Mouse (Mus musculus): Measurements from ENCODE around the gene Gm5485. TPM values are rescaled to one million over a fixed set of nuclear protein-coding genes. Genes with fewer than 3 reads are reported as not detected.

The Gm5485 gene
- polyA plus RNA-seq, 1 experiment from 2014 or later = not detected

DNA sequence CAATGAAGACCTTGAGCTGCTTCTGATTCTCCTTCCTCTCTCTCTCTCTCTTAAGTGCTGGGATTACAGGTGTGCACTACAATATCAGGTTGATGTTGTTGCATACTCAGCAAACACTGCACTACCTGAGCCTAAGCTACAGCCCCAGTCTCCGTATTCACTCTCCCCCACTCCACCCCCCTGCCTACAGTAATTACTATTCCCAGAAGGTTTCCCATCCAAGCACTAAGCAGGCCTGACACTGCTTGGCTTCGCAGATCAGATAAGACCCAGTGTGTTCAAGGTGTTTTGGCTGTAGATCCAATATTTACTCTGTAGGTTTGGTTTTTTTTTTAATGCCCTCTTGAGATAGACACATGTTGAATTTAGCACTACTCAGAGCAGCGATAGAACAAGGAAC lies 2.1 kb downstream of the Gm5485 start:
- Histone ChIP-seq H3K27me3 (replicated peaks) (no peaks in the 10 kb centered on the region), H3K4me1 (no peaks in the 10 kb centered on the region), H3K9ac (no peak overlapping the region), H3K4me3 (no peak overlapping the region), H3K36me3 (no peaks in the 10 kb centered on the region), H3K27ac (replicated peaks) (no peak overlapping the region), H3K9me3 (no peaks in the 10 kb centered on the region), H3K4me2 (no peak overlapping the region)
- no peak for ATAC-seq (ENCODE audit: extremely low read depth, insufficient number of reproducible peaks, low FRiP score, low TSS enrichment)
- WGBS = 61% methylated on average over 3 of the region's 3 CpGs

GRCm38 (mm10) chr16:48409580-48409979 lies 2.6 kb downstream of the Gm5485 start:
- Histone ChIP-seq H3K27me3 (replicated peaks) (no peaks in the 10 kb centered on the region), H3K36me3 (no peaks in the 10 kb centered on the region), H3K27ac (replicated peaks) (no peak overlapping the region), H3K4me3 (no peak overlapping the region), H3K9ac (no peak overlapping the region), H3K9me3 (no peaks in the 10 kb centered on the region), H3K4me1 (no peaks in the 10 kb centered on the region), H3K4me2 (no peak overlapping the region)
- ATAC-seq (ENCODE audit: extremely low read depth, insufficient number of reproducible peaks, low FRiP score, low TSS enrichment) = no peak
- WGBS = 59% methylated on average over 7 of the region's 7 CpGs

DNA sequence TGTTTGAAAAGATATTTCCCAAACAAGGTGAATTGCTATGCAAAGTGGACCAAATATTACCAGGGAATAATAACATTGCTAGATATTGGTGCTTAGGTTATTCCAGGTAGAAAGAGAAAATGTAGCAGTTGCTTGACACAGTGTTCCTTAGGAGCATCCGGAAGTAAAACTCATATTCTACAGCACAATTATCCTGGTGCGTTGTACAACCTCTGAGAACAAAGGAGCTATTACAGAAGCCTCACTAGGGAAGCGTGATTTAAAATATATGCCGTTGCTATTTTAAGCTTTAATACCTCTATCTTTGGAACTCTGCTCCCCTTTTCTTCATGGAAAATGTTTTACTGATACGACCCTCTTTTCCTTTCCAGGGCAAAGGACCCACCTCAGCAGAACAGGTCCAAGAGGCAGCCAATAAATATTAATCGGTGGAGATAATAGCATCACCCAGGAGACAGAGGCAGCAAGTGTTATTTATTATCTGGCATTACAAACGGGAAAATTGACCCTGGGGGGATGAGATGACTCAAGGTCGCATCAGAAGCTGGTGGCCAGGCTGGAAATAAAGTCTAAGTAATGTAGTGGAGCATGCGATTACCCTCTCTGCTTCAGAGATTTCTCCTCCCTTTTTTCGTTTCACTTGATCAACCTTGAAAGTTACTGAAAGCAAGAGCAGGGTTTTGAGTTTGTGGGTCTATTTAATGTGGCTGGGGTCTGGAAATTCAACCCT lies 6.4 kb downstream of the Gm5485 start:
- no peak for ATAC-seq (ENCODE audit: extremely low read depth, insufficient number of reproducible peaks, low FRiP score, low TSS enrichment)
- no peaks in the 10 kb centered on the region for H3K9me3 ChIP-seq
- H3K9ac ChIP-seq = no peak overlapping the region
- 68% methylated on average over 10 of the region's 10 CpGs for WGBS
- no peaks in the 10 kb centered on the region for H3K36me3 ChIP-seq
- no peak overlapping the region for H3K27ac ChIP-seq (replicated peaks)
- H3K4me2 ChIP-seq = no peak overlapping the region
- no peak overlapping the region for H3K4me3 ChIP-seq
- no peaks in the 10 kb centered on the region for H3K27me3 ChIP-seq (replicated peaks)
- no peaks in the 10 kb centered on the region for H3K4me1 ChIP-seq

GRCm38 (mm10) chr16:48404009-48404408 lies 8.2 kb downstream of the Gm5485 start:
- Histone ChIP-seq H3K9me3 (no peaks in the 10 kb centered on the region), H3K4me3 (no peak overlapping the region)

GRCm38 (mm10) chr16:48403423-48403822 lies 8.8 kb downstream of the Gm5485 start:
- Histone ChIP-seq H3K27ac (replicated peaks) (no peak overlapping the region), H3K4me3 (no peak overlapping the region), H3K4me1 (no peaks in the 10 kb centered on the region), H3K4me2 (no peak overlapping the region), H3K9me3 (no peaks in the 10 kb centered on the region), H3K36me3 (no peaks in the 10 kb centered on the region), H3K27me3 (replicated peaks) (no peaks in the 10 kb centered on the region), H3K9ac (no peak overlapping the region)
- ATAC-seq (ENCODE audit: extremely low read depth, insufficient number of reproducible peaks, low FRiP score, low TSS enrichment) = no peak
- whole genome bisulfite sequencing = 75% methylated on average over 3 of the region's 3 CpGs

More at GRCm38 (mm10) chr16:48404009-48404408, 8.2 kb downstream of the Gm5485 start:
- H3K4me1 ChIP-seq = no peaks in the 10 kb centered on the region
- H3K4me2 ChIP-seq = no peak overlapping the region
- no peak for ATAC-seq (ENCODE audit: extremely low read depth, insufficient number of reproducible peaks, low FRiP score, low TSS enrichment)
- no peak overlapping the region for H3K27ac ChIP-seq (replicated peaks)
- H3K27me3 ChIP-seq (replicated peaks) = no peaks in the 10 kb centered on the region
- no peaks in the 10 kb centered on the region for H3K36me3 ChIP-seq
- H3K9ac ChIP-seq = no peak overlapping the region

DNA sequence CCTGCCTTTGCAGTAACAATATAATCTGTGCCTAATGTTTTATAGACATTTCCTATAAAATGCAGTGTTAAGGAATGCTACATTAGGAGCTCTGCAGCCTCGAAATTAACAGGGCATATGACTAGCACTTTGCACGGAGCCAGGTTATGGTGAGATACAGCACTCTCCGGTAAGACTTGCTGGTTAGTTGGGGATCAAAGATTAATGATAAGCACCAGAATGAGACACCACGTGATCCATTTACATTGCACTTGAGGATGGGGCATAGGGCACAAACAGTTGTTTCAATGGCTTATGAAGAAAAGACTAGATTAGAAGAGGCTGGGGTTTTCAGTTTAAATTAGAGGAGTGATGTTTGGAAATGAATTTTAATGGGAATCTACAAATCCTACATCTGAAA lies 9.3 kb downstream of the Gm5485 start:
- Histone ChIP-seq H3K27me3 (replicated peaks) (no peaks in the 10 kb centered on the region), H3K27ac (replicated peaks) (no peak overlapping the region), H3K4me1 (no peaks in the 10 kb centered on the region), H3K4me2 (no peak overlapping the region), H3K4me3 (no peak overlapping the region), H3K9me3 (no peaks in the 10 kb centered on the region), H3K36me3 (no peaks in the 10 kb centered on the region), H3K9ac (no peak overlapping the region)
- WGBS = 72% methylated on average over 4 of the region's 4 CpGs
- ATAC-seq (ENCODE audit: extremely low read depth, insufficient number of reproducible peaks, low FRiP score, low TSS enrichment) = no peak

- Histone ChIP-seq H3K4me1 (no peaks in the 10 kb centered on the region), H3K4me2 (no peak overlapping the region), H3K4me3 (no peak overlapping the region), H3K27me3 (replicated peaks) (no peaks in the 10 kb centered on the region), H3K36me3 (no peaks in the 10 kb centered on the region), H3K9ac (no peak overlapping the region), H3K9me3 (no peaks in the 10 kb centered on the region), H3K27ac (replicated peaks) (no peak overlapping the region)
- ATAC-seq (ENCODE audit: extremely low read depth, insufficient number of reproducible peaks, low FRiP score, low TSS enrichment) = no peak
- 71% methylated on average over 2 of the region's 2 CpGs for WGBS
Measured at GRCm38 (mm10) chr16:48395278-48395677, 16.9 kb downstream of the Gm5485 start.

DNA sequence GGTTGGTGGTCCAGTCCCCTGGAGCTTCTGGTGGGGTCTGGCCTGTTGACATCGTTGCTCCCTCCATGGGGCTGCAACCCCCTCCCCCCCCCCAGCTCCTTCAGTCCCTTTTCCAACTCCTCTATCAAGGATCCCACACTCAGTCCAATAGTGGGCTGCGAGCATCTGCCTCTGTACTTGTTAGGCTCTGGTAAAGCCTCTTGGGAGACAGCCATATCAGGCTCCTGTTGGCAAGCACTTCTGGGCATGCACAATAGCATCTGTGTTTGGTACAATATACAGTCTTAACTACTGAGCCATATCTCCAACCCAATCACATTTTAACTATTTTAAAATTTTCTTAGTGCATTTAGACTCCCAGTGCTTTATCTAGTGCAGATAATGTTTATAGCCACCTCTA lies 25.2 kb downstream of the Gm5485 start:
- Histone ChIP-seq H3K4me2 (no peak overlapping the region), H3K9ac (no peak overlapping the region), H3K27me3 (replicated peaks) (no peaks in the 10 kb centered on the region), H3K4me1 (no peaks in the 10 kb centered on the region), H3K36me3 (no peaks in the 10 kb centered on the region), H3K9me3 (no peaks in the 10 kb centered on the region), H3K4me3 (no peak overlapping the region), H3K27ac (replicated peaks) (no peak overlapping the region)
- ATAC-seq (ENCODE audit: extremely low read depth, insufficient number of reproducible peaks, low FRiP score, low TSS enrichment) = no peak
- 63% methylated on average over 2 of the region's 2 CpGs for WGBS

- Histone ChIP-seq H3K27ac (replicated peaks) (no peak overlapping the region), H3K4me2 (no peak overlapping the region), H3K36me3 (no peaks in the 10 kb centered on the region), H3K27me3 (replicated peaks) (no peaks in the 10 kb centered on the region), H3K4me3 (no peak overlapping the region), H3K9me3 (no peaks in the 10 kb centered on the region), H3K4me1 (no peaks in the 10 kb centered on the region), H3K9ac (no peak overlapping the region)
- ATAC-seq (ENCODE audit: extremely low read depth, insufficient number of reproducible peaks, low FRiP score, low TSS enrichment) = no peak
- WGBS = 66% methylated on average over 3 of the region's 3 CpGs
Measured at GRCm38 (mm10) chr16:48383582-48384257, 28.5 kb downstream of the Gm5485 start.

GRCm38 (mm10) chr16:48373711-48374485 lies 38.3 kb downstream of the Gm5485 start:
- Histone ChIP-seq H3K27me3 (replicated peaks) (no peaks in the 10 kb centered on the region), H3K36me3 (no peaks in the 10 kb centered on the region), H3K27ac (replicated peaks) (no peak overlapping the region), H3K4me3 (no peak overlapping the region), H3K4me1 (no peaks in the 10 kb centered on the region), H3K4me2 (no peak overlapping the region), H3K9ac (no peak overlapping the region), H3K9me3 (no peaks in the 10 kb centered on the region)
- no peak for ATAC-seq (ENCODE audit: extremely low read depth, insufficient number of reproducible peaks, low FRiP score, low TSS enrichment)
- WGBS = 73% methylated on average over 7 of the region's 7 CpGs

- Histone ChIP-seq H3K4me3 (no peak overlapping the region), H3K4me2 (no peak overlapping the region), H3K36me3 (no peaks in the 10 kb centered on the region), H3K27me3 (replicated peaks) (no peaks in the 10 kb centered on the region), H3K4me1 (no peaks in the 10 kb centered on the region), H3K27ac (replicated peaks) (no peak overlapping the region), H3K9me3 (no peaks in the 10 kb centered on the region), H3K9ac (no peak overlapping the region)
- no peak for ATAC-seq (ENCODE audit: extremely low read depth, insufficient number of reproducible peaks, low FRiP score, low TSS enrichment)
- 75% methylated on average over 6 of the region's 6 CpGs for WGBS
Measured at GRCm38 (mm10) chr16:48372461-48372860, 39.8 kb downstream of the Gm5485 start.

Measured in heart, embryonic 13.5 days (tissue).